Mouse (Mus musculus) hindbrain, embryonic 16.5 days (tissue): ENCODE measurements around the gene Actl7b. TPM values are rescaled to one million over a fixed set of nuclear protein-coding genes. Genes with fewer than 3 reads are reported as not detected.

Experiments used
- polyA plus RNA-seq: library from polyadenylated mRNA; unstranded; fragments of >200 nt; fragmentation: Nextera tagmentation; extraction: Ambion mirVana; gene quantifications from 2 replicates; pipeline ENCODE4 v1.2.1, GENCODE M21; 2015

Gene Actl7b
- polyA plus RNA-seq, 1 experiment from 2014 or later: not detected

Other genes starting within 250 kb of the Actl7b start
- not detected in 2 replicates for gene Gm26657, start 1.4 kb downstream of the Actl7b start, polyA plus RNA-seq
- gene Actl7a, start 2.0 kb upstream of the Actl7b start, polyA plus RNA-seq: not detected in 2 replicates
- 56.8 and 60.3 TPM in 2 replicates for gene Elp1, start 60.9 kb upstream of the Actl7b start, polyA plus RNA-seq
- 13.1 and 15.2 TPM in 2 replicates for gene Fam206a, start 60.9 kb upstream of the Actl7b start, polyA plus RNA-seq
- gene Ctnnal1, start 123.7 kb upstream of the Actl7b start, polyA plus RNA-seq: 13.7 and 14.6 TPM in 2 replicates
- 8.1 and 9.5 TPM in 2 replicates for gene Tmem245, start 206.0 kb upstream of the Actl7b start, polyA plus RNA-seq
- gene Frrs1l, start 248.9 kb upstream of the Actl7b start, polyA plus RNA-seq: 20.7 and 24.0 TPM in 2 replicates